Mouse (Mus musculus): ENCODE measurements around the gene Primpol.

- TF ChIP-seq CTCF (conservative IDR thresholded peaks at IDR 0.05; ENCODE audit: low read length) (no peak), POU5F1 (IDR thresholded peaks at IDR 0.05; ENCODE audit: borderline replicate concordance, low read length) (no peak)
These were observed 5.6 kb upstream of the Primpol start for GRCm38 (mm10) chr8:46622446-46623270.

Data from E14TG2a.4 (cell line).